Mouse (Mus musculus): ENCODE measurements at regions not wholly inside any gene's neighbourhood (a gene's known extent, or its start where the extent isn't known, plus 50 kb on each side); places are given as distances from the start of the nearest gene placed in this dataset.

GRCm38 (mm10) chr8:30797341-30797740 is 2631.2 kb upstream of the 5930422O12Rik start:
- in situ Hi-C loops (cut with MboI; ENCODE audit: low pct_unique_long_range_greater_than_20kb in 1 of 2, low sequenced_read_pairs in 2 of 2, unreplicated experiment in 1 of 2) = no loop called here

- in situ Hi-C loops (cut with MboI; ENCODE audit: low pct_unique_long_range_greater_than_20kb in 1 of 2, low sequenced_read_pairs in 2 of 2, unreplicated experiment in 1 of 2) = no loop called here
These were observed 2611.5 kb upstream of the 5930422O12Rik start for GRCm38 (mm10) chr8:30817028-30817427.

- in situ Hi-C loops (cut with MboI; ENCODE audit: low pct_unique_long_range_greater_than_20kb in 1 of 2, low sequenced_read_pairs in 2 of 2, unreplicated experiment in 1 of 2) = no loop called here
These were observed 2605.5 kb upstream of the 5930422O12Rik start for GRCm38 (mm10) chr8:30822835-30823587.

GRCm38 (mm10) chr8:30823588-30823938 is 2604.9 kb upstream of the 5930422O12Rik start:
- in situ Hi-C loops (cut with MboI; ENCODE audit: low pct_unique_long_range_greater_than_20kb in 1 of 2, low sequenced_read_pairs in 2 of 2, unreplicated experiment in 1 of 2) = no loop called here

GRCm38 (mm10) chr8:30826021-30826420 is 2602.5 kb upstream of the 5930422O12Rik start:
- in situ Hi-C loops (cut with MboI; ENCODE audit: low pct_unique_long_range_greater_than_20kb in 1 of 2, low sequenced_read_pairs in 2 of 2, unreplicated experiment in 1 of 2) = loop anchor here in 1 of 2 experiments (25.0 kb wide), 1 partner anchor 211 kb away; no protein-coding TSS in a partner anchor

GRCm38 (mm10) chr8:30838056-30838455 is 2590.5 kb upstream of the 5930422O12Rik start:
- in situ Hi-C loops (cut with MboI; ENCODE audit: low pct_unique_long_range_greater_than_20kb in 1 of 2, low sequenced_read_pairs in 2 of 2, unreplicated experiment in 1 of 2) = loop anchor here in 1 of 2 experiments (25.0 kb wide), 1 partner anchor 199 kb away; no protein-coding TSS in a partner anchor

GRCm38 (mm10) chr8:30840064-30840463 is 2588.4 kb upstream of the 5930422O12Rik start:
- in situ Hi-C loops (cut with MboI; ENCODE audit: low pct_unique_long_range_greater_than_20kb in 1 of 2, low sequenced_read_pairs in 2 of 2, unreplicated experiment in 1 of 2) = loop anchor here in 1 of 2 experiments (25.0 kb wide), 1 partner anchor 197 kb away; no protein-coding TSS in a partner anchor

GRCm38 (mm10) chr8:30863017-30863416 is 2565.5 kb upstream of the 5930422O12Rik start:
- in situ Hi-C loops (cut with MboI; ENCODE audit: low pct_unique_long_range_greater_than_20kb in 1 of 2, low sequenced_read_pairs in 2 of 2, unreplicated experiment in 1 of 2) = no loop called here

- in situ Hi-C loops (cut with MboI; ENCODE audit: low pct_unique_long_range_greater_than_20kb in 1 of 2, low sequenced_read_pairs in 2 of 2, unreplicated experiment in 1 of 2) = no loop called here
These were observed 2522.3 kb upstream of the 5930422O12Rik start for GRCm38 (mm10) chr8:30906044-30906695.

GRCm38 (mm10) chr8:30913664-30914063 is 2514.8 kb upstream of the 5930422O12Rik start:
- in situ Hi-C loops (cut with MboI; ENCODE audit: low pct_unique_long_range_greater_than_20kb in 1 of 2, low sequenced_read_pairs in 2 of 2, unreplicated experiment in 1 of 2) = no loop called here

GRCm38 (mm10) chr8:30915127-30915526 is 2513.4 kb upstream of the 5930422O12Rik start:
- in situ Hi-C loops (cut with MboI; ENCODE audit: low pct_unique_long_range_greater_than_20kb in 1 of 2, low sequenced_read_pairs in 2 of 2, unreplicated experiment in 1 of 2) = no loop called here

- in situ Hi-C loops (cut with MboI; ENCODE audit: low pct_unique_long_range_greater_than_20kb in 1 of 2, low sequenced_read_pairs in 2 of 2, unreplicated experiment in 1 of 2) = no loop called here
These were observed 2512.8 kb upstream of the 5930422O12Rik start for GRCm38 (mm10) chr8:30915601-30916171.

GRCm38 (mm10) chr8:30916184-30916751 is 2512.2 kb upstream of the 5930422O12Rik start:
- in situ Hi-C loops (cut with MboI; ENCODE audit: low pct_unique_long_range_greater_than_20kb in 1 of 2, low sequenced_read_pairs in 2 of 2, unreplicated experiment in 1 of 2) = no loop called here

GRCm38 (mm10) chr8:30921451-30921850 is 2507.1 kb upstream of the 5930422O12Rik start:
- in situ Hi-C loops (cut with MboI; ENCODE audit: low pct_unique_long_range_greater_than_20kb in 1 of 2, low sequenced_read_pairs in 2 of 2, unreplicated experiment in 1 of 2) = no loop called here

- in situ Hi-C loops (cut with MboI; ENCODE audit: low pct_unique_long_range_greater_than_20kb in 1 of 2, low sequenced_read_pairs in 2 of 2, unreplicated experiment in 1 of 2) = no loop called here
These were observed 2505.0 kb upstream of the 5930422O12Rik start for GRCm38 (mm10) chr8:30923301-30924159.

- in situ Hi-C loops (cut with MboI; ENCODE audit: low pct_unique_long_range_greater_than_20kb in 1 of 2, low sequenced_read_pairs in 2 of 2, unreplicated experiment in 1 of 2) = no loop called here
These were observed 2504.4 kb upstream of the 5930422O12Rik start for GRCm38 (mm10) chr8:30924160-30924534.

- in situ Hi-C loops (cut with MboI; ENCODE audit: low pct_unique_long_range_greater_than_20kb in 1 of 2, low sequenced_read_pairs in 2 of 2, unreplicated experiment in 1 of 2) = no loop called here
These were observed 2503.9 kb upstream of the 5930422O12Rik start for GRCm38 (mm10) chr8:30924656-30925055.

GRCm38 (mm10) chr8:30937449-30938075 is 2490.9 kb upstream of the 5930422O12Rik start:
- in situ Hi-C loops (cut with MboI; ENCODE audit: low pct_unique_long_range_greater_than_20kb in 1 of 2, low sequenced_read_pairs in 2 of 2, unreplicated experiment in 1 of 2) = no loop called here
